Mouse (Mus musculus): ENCODE measurements around the gene Hilpda. TPM values are rescaled to one million over a fixed set of nuclear protein-coding genes. Genes with fewer than 3 reads are reported as not detected.

Hilpda gene
- total RNA-seq, 1 experiment, result 36.9 TPM

- no peak for DNase-seq (ENCODE audit: low read depth, low spot score)
These were observed 49.3 kb downstream of the Hilpda start for GRCm38 (mm10) chr6:29321586-29321985.

GRCm38 (mm10) chr6:29322147-29322546 is 49.9 kb downstream of the Hilpda start:
- Histone ChIP-seq H3K9ac (ENCODE audit: insufficient read depth, low read depth, low read length, poor library complexity, severe bottlenecking) (no peak overlapping the region), H3K27ac (ENCODE audit: insufficient read depth, low read depth, low read length, poor library complexity, severe bottlenecking) (no peak overlapping the region), H3K4me3 (ENCODE audit: insufficient read depth in 1 of 2, low read depth in 1 of 2, low read length in 2 of 2, poor library complexity in 1 of 2, severe bottlenecking in 1 of 2) (no peak overlapping the region), H3K4me1 (ENCODE audit: control insufficient read depth in 2 of 2, insufficient read depth in 2 of 2, low read length in 2 of 2, poor library complexity in 1 of 2) (no peaks in the 10 kb centered on the region), H3K9me3 (ENCODE audit: control insufficient read depth, insufficient read depth, low read depth, low read length) (no peaks in the 10 kb centered on the region), H3K36me3 (ENCODE audit: control insufficient read depth, insufficient read depth, low read length, poor library complexity, severe bottlenecking) (no peaks in the 10 kb centered on the region)
- no peak for DNase-seq (ENCODE audit: low read depth, low spot score)
- TF ChIP-seq ZNF384 (IDR thresholded peaks at IDR 0.05; ENCODE audit: low read depth, low read length), result no peak
- no peak for TF ChIP-seq ZC3H11A (IDR thresholded peaks at IDR 0.05; ENCODE audit: borderline replicate concordance, low read depth, low read length)
- no peak for TF ChIP-seq CHD2 (IDR thresholded peaks at IDR 0.05; ENCODE audit: low read depth, low read length)
- no peak for TF ChIP-seq HCFC1 (IDR thresholded peaks at IDR 0.05; ENCODE audit: borderline replicate concordance, insufficient read depth, low read length)
- TF ChIP-seq MAFK (IDR thresholded peaks at IDR 0.05; ENCODE audit: insufficient read depth, low read depth, low read length), result no peak
- in situ Hi-C loops (cut with MboI; ENCODE audit: low sequenced_read_pairs in 2 of 2, unreplicated experiment in 2 of 2), result no loop called here

More at GRCm38 (mm10) chr6:29321586-29321985, 49.3 kb downstream of the Hilpda start:
- Histone ChIP-seq H3K4me3 (ENCODE audit: insufficient read depth in 1 of 2, low read depth in 1 of 2, low read length in 2 of 2, poor library complexity in 1 of 2, severe bottlenecking in 1 of 2) (no peak overlapping the region), H3K27ac (ENCODE audit: insufficient read depth, low read depth, low read length, poor library complexity, severe bottlenecking) (no peak overlapping the region), H3K9me3 (ENCODE audit: control insufficient read depth, insufficient read depth, low read depth, low read length) (no peaks in the 10 kb centered on the region), H3K36me3 (ENCODE audit: control insufficient read depth, insufficient read depth, low read length, poor library complexity, severe bottlenecking) (no peaks in the 10 kb centered on the region), H3K9ac (ENCODE audit: insufficient read depth, low read depth, low read length, poor library complexity, severe bottlenecking) (no peak overlapping the region), H3K4me1 (ENCODE audit: control insufficient read depth in 2 of 2, insufficient read depth in 2 of 2, low read length in 2 of 2, poor library complexity in 1 of 2) (no peaks in the 10 kb centered on the region)
- in situ Hi-C loops (cut with MboI; ENCODE audit: low sequenced_read_pairs in 2 of 2, unreplicated experiment in 2 of 2), result no loop called here
- TF ChIP-seq HCFC1 (IDR thresholded peaks at IDR 0.05; ENCODE audit: borderline replicate concordance, insufficient read depth, low read length) (no peak), ZC3H11A (IDR thresholded peaks at IDR 0.05; ENCODE audit: borderline replicate concordance, low read depth, low read length) (no peak), CHD2 (IDR thresholded peaks at IDR 0.05; ENCODE audit: low read depth, low read length) (no peak), MAFK (IDR thresholded peaks at IDR 0.05; ENCODE audit: insufficient read depth, low read depth, low read length) (no peak), ZNF384 (IDR thresholded peaks at IDR 0.05; ENCODE audit: low read depth, low read length) (no peak)

GRCm38 (mm10) chr6:29322735-29323134 is 50.4 kb downstream of the Hilpda start:
- Histone ChIP-seq H3K4me1 (ENCODE audit: control insufficient read depth in 2 of 2, insufficient read depth in 2 of 2, low read length in 2 of 2, poor library complexity in 1 of 2) (no peaks in the 10 kb centered on the region), H3K27ac (ENCODE audit: insufficient read depth, low read depth, low read length, poor library complexity, severe bottlenecking) (no peak overlapping the region), H3K4me3 (ENCODE audit: insufficient read depth in 1 of 2, low read depth in 1 of 2, low read length in 2 of 2, poor library complexity in 1 of 2, severe bottlenecking in 1 of 2) (no peak overlapping the region), H3K36me3 (ENCODE audit: control insufficient read depth, insufficient read depth, low read length, poor library complexity, severe bottlenecking) (no peaks in the 10 kb centered on the region), H3K9ac (ENCODE audit: insufficient read depth, low read depth, low read length, poor library complexity, severe bottlenecking) (no peak overlapping the region), H3K9me3 (ENCODE audit: control insufficient read depth, insufficient read depth, low read depth, low read length) (no peaks in the 10 kb centered on the region)
- TF ChIP-seq ZC3H11A (IDR thresholded peaks at IDR 0.05; ENCODE audit: borderline replicate concordance, low read depth, low read length) (no peak), CHD2 (IDR thresholded peaks at IDR 0.05; ENCODE audit: low read depth, low read length) (no peak), MAFK (IDR thresholded peaks at IDR 0.05; ENCODE audit: insufficient read depth, low read depth, low read length) (no peak), HCFC1 (IDR thresholded peaks at IDR 0.05; ENCODE audit: borderline replicate concordance, insufficient read depth, low read length) (no peak), ZNF384 (IDR thresholded peaks at IDR 0.05; ENCODE audit: low read depth, low read length) (no peak)
- in situ Hi-C loops (cut with MboI; ENCODE audit: low sequenced_read_pairs in 2 of 2, unreplicated experiment in 2 of 2), result no loop called here
- no peak for DNase-seq (ENCODE audit: low read depth, low spot score)

Other genes starting within 250 kb of the Hilpda start
- gene Lep, start 212.3 kb upstream of the Hilpda start, total RNA-seq (2012; rRNA removed), result not detected in 2 replicates
- gene Rbm28, start 107.5 kb upstream of the Hilpda start, total RNA-seq (2012; rRNA removed), result 50.9 and 58.1 TPM in 2 replicates
- gene Prrt4, start 92.9 kb upstream of the Hilpda start, total RNA-seq (2012; rRNA removed), result 0.40 and 1.4 TPM in 2 replicates
- 24.9 and 29.7 TPM in 2 replicates for gene Impdh1, start 56.1 kb upstream of the Hilpda start, total RNA-seq (2012; rRNA removed)
- 0.42 and 0.58 TPM in 2 replicates for gene Fam71f2, start 7.1 kb downstream of the Hilpda start, total RNA-seq (2012; rRNA removed)
- 0.21 and 0.80 TPM in 2 replicates for gene Fam71f1, start 46.7 kb downstream of the Hilpda start, total RNA-seq (2012; rRNA removed)
- 321 and 408 TPM in 2 replicates for gene Calu, start 75.6 kb downstream of the Hilpda start, total RNA-seq (2012; rRNA removed)
- 0.11 and 0.13 TPM in 2 replicates for gene Opn1sw, start 116.0 kb downstream of the Hilpda start, total RNA-seq (2012; rRNA removed)
- 10.5 and 18.2 TPM in 2 replicates for gene Ccdc136, start 123.8 kb downstream of the Hilpda start, total RNA-seq (2012; rRNA removed)
- gene Flnc, start 160.8 kb downstream of the Hilpda start, total RNA-seq (2012; rRNA removed), result 64.9 and 86.4 TPM in 2 replicates
- 173 and 182 TPM in 2 replicates for gene Atp6v1f, start 195.2 kb downstream of the Hilpda start, total RNA-seq (2012; rRNA removed)
- 1.0 and 1.4 TPM in 2 replicates for gene Atp6v1fnb, start 198.9 kb downstream of the Hilpda start, total RNA-seq (2012; rRNA removed)
- gene Kcp, start 235.5 kb downstream of the Hilpda start, total RNA-seq (2012; rRNA removed), result 3.3 and 6.0 TPM in 2 replicates